Mouse (Mus musculus) c-Kit-positive CD71-positive TER-119-negative erythroid progenitor cells, embryonic 14.5 days (primary cell): ENCODE results near the gene Rad18.
"Not testable (repeated sequence)": the region's sequence is repeated elsewhere in the genome, so short reads cannot be mapped to it uniquely, and the experiment has no call there.

Source experiments
- DNase-seq: peaks from one replicate; pipeline ENCODE4 v3.0.0-alpha.2; 2013; ENCODE audit warnings: low read depth

The Rad18 gene

DNA sequence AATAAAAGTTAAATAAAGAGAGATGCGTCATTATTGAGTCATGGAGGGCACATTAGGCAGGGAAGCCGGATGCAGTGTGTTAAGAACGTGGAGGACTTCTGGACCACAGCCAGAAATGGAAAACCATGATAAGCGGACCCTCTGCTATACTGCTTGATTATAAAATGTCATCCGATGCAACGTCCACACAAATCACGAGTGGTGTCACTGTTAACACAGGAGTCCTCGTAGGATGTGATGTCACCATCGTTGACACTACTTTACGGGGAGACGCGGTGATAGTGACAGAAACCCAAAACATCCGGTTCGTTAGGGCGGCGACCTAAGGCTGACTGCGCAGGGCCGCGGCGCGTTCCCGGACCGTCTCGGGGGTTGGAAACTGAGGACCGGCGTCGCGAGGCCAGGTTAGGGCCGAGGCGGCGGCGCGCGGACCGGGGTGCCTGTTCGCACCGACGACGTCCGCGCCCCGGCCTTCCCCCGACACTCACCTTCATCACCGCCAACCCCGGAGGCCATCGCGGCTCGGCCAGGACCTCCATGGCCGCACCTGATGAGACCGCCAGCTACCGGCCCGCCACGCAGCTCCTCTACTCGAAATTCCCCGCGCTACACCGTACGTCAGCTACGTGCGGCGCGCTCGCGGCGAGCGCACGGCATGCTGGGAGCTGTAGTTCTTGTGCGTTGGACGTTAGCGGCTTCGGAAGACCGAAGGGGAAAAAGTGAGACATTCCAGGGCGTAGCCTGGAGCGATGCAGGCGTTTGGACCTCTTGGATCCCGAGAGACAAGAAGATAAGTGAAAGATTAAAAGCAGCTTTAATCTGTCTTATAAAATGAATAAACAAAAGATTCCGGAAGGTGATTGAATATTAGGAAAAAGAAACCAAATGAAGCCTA, at the start of gene Rad18:
Gene Rad18, minus strand, starts transcription at position 631 of the 895 bp plus-strand sequence.
- DNase-seq, result peak; percentile 83

DNA sequence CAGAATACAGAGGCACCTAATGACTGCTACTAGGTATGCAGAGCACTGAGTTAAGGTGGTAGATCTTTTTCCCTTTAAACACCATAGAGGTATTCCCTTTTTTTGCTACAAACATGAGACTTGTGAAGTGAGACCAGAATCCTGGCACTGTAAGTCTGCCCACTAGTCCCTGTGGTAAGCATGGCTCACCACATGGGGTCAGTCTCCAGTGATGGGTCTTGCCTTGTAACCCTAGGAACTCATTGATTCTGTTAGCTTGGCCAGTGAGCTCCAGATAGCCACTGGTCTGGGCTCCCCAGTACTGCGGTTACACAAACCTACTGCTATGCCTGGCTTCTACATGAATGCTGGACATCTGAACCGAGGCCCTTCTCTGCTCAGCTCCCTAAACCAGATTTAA, 45.8 kb upstream of the Rad18 start:
- DNase-seq, result no peak

DNA sequence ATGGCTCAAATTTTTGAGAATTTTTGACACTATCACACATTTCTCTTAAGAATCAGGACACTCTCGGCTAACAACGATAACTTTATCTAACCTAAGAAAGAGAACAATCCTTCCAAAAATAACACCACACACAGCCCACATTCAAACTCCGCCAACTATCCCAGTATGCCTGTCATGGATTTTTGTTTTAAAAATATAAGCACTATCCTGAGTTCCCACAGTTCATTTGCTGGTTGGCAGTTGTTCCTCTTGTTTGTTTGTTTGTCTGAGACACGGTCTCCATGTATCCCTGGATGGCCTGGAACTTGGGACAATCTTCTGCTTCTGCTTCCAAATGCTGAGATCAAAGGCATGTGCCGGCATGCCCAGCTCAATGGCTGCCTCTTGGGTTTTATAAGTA, 45.3 kb upstream of the Rad18 start:
- no peak for DNase-seq

DNA sequence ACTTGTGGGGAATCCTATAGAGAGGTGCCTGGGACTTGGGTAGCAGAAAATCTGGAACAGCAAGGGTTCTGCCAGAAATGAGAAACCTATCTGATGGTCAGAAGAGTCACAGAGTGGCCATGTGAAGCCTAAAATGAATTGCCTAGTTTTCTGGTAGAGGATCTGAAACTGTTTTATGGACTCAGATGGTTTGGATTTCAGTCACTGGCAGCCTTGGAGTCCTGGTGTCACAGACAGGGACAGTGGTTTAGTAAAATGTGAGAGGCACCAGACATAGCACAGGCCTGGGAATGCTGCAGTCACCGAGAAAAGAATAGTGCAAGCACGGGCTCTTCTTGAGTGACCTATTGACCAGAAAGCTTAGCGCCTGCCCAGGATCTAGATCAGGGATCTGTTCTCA, 43.1 kb upstream of the Rad18 start:
- DNase-seq, result no peak

DNA sequence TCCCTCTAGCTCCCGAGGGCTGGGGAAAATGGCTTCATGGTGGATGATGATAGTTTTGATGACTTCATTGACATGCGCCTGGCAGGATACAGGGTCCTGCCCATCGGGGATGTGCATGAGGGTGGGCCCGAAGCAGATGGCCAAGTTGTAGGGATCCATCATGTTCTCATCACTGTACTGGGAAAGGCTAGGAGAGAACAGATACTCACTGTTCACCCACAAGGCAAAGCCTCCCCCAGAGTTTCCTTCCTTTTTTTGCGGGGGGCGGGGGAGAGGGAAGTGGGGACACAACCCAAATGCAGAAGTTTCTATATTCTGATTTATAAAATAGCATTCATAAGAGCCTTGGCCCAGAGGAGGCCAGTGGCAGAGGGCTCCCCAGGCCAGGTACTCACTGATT, 42.4 kb upstream of the Rad18 start:
- DNase-seq, result no peak

DNA sequence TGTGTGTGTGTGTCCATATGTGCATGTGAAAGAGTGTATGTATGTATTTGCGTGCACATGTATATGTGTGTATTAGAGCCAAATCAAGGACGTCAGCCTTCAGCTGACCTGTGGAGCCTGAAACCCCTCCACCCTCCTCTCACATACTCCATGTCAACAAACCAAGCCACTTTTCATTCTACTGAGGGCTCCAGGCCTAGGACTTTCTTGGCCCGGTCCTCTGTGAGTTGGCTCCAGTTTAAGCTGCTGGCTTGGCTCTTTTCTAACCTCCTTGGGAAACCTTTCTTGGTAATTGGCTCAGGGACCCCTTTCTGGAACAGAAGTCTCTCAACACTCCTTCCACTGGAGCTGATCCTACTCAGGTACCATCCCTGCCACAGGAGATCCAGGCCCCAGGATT, 40.0 kb upstream of the Rad18 start:
- no peak for DNase-seq

DNA sequence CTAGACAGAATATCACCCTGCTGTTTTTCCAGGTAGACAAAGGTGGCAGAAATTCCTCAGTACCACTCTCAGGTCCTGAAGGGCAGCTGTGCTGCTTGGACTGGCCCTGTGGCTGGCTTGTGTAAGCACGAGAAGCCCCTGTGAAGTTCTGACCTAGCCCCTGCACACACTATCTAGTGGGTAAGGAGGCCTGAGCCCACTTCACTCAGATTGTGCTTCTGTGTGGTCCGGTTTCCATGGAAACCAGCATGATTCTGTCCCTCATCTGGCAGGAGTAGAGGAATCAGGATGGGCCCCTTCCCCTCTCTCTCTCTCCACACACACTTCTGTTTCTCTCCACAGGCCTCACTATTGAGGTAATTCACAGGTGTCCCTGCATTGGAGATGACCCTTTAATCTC, 38.6 kb upstream of the Rad18 start:
- DNase-seq, result no peak

DNA sequence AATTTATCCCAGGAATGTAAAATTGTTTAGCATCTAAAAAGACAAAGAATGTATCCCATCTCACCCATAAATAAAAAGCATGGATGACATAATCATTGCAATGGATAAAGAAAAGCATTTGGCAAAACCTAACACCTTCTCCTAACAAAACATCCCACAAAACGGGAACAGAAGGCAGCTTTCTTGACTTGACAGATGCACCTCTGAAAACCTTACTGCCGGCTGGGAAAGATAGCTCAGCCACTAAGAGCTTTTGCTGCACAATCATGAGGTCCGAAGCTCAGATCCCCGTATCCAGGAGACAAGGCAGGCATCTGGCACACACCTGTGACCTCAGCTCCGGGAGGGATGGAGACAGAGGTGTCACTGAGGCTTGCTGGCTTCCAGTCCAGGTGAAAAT, 37.5 kb upstream of the Rad18 start:
- DNase-seq, result no peak

DNA sequence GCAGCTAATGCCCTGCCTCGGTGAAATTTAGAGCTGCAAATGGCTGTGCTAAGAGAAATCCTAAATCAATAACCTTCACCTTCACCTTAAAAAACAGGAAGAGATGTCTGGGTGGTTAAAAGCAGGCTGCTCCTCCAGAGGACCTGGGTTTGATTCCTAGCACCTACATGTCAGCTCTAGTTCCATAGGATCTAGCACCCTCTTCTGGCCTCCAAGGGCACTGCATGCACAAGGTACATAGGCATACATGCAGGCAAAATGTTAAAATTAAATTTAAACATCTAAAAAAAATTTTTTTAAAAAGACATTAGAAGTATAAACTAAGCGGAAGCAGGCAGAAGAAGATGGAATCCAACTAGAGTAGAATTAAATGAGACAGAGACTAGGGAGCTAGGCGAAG, 35.9 kb upstream of the Rad18 start:
- no peak for DNase-seq

DNA sequence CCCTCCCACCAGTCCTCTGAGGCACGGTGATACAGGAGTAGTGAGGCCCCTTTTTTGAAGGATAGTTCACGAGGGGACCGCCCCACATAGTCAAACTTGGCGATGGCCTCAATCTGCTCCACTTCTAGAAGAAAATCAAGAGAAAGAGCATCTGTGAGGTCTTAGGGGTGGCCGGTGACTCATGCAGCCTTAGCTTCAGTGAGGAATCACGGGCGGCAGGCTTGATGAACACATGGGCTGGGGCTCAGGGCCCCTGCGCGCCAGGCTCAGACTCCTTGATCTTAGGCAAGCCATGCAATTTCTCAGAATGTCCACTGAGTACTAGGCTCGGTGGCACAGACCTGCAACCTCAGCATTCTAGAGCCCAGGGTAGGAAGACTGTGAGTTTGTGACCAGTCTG, 34.9 kb upstream of the Rad18 start:
- no peak for DNase-seq

DNA sequence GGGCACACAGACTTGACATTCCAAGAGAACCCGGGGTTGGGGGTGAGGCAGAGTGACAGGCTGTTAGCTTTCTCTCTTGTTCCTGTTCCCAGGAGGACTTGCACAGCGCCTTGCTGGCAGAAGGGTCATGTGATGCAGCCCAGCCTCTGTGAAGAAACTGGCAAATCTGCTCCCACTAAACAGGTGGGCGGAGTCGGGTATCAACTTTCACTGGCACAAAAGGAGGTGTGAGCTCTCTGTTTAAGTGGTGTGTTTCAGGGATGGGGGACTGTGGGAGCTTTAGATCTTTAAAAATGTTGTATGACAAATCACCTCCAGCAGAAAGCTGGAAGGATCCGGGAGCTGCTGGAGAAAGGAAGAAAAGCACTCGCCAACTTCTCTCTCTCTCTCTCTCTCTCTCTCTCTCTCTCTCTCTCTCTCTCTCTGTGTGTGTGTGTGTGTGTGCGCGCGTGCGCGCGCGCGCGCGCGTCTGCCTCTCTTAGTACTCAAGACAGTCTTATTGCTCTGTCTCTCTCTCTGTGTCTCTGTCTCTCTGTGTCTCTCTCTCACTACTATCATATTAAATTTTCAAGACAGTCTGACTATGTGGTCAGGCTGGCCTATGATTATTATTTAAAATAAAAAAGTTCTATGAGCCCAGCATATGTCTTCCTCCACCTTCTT, 32.4 kb upstream of the Rad18 start:
- DNase-seq, result no peak

DNA sequence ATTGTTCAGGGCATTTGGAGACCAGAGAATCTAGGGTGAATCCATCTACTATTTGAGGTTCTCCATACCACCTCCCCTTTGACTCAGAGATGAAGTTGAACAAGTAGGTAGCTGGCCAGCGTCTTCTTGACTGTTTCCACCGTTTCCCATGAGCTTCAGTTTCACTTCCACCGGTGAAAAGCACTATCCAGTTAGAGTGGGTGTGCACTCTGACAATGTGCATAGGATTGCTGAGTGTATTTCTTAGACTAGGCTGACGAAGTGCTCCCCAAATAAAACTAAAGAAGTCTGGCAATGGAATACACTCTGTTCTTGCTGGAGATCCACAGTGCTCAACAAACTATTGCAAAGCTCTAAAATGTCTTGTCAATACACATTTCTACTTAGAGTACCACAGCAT, 29.0 kb upstream of the Rad18 start:
- no peak for DNase-seq

DNA sequence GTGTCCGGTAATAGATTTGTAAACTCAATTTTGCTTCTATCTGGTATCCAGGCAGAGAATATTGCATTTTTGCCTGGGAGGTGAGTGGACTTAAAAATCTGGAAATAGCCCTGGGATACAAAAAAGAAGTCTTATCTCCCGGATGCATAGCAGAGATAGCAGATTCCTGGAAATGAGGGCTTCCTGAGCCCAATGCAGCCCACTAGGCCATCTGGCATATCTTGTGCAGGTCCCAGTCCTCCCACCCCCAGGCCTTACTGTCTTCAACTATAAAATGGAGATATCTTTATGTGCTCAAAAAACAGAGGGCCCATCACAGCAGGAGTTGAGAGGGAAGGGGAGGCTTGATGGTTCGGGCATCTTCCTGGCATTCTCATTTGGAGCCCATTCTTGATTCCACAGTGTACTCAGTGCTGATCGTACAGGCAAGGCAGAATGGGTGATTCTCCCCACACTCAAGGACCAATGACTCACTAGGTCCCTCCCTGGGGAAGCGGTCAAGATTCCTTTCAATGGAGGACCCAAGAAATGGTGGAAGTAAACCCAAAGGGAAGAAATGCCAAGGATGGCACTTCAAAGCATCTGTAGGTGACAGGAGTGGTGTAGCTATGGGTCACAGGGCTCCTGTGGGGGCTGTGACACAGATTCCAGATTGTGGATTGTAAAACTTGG, 24.1 kb upstream of the Rad18 start:
- DNase-seq, result no peak

DNA sequence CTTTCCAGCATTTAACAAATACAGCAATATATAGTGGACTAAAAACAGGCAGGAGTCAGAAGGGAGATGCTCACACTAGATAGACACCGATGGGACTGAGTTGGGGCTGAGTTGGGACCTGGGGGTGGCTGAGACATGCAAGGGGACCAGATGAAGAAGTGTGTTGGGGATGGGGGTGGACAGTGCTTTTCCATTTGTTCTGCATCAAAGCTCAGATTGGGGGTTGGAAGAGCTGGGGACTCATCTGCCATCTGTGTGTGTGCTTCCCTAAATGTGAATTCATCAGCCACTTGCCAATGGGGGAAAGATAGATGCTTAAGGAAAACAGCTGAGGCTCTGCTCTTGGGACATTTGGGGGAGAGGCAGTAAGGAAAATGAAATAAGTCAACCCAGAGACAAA, 23.5 kb upstream of the Rad18 start:
- no peak for DNase-seq

DNA sequence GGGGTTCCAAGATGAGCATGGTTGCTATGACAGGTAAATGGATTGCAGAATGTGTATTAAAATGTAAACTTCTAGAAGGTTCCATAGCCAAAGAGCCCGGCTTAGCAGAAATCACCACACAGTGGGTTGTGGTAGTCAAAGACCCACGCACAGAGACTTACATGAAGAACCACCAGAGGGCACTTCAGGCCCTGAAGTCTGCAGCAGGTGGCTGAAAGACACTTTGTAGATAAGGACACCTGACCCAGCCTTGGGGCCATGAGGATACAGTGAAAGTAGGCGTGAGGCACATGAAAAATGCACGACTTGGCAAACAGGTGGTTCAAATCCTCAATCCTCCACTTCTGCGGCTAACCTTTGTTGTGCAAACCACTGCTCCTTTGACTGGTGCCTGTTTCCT, 20.7 kb upstream of the Rad18 start:
- DNase-seq, result no peak

DNA sequence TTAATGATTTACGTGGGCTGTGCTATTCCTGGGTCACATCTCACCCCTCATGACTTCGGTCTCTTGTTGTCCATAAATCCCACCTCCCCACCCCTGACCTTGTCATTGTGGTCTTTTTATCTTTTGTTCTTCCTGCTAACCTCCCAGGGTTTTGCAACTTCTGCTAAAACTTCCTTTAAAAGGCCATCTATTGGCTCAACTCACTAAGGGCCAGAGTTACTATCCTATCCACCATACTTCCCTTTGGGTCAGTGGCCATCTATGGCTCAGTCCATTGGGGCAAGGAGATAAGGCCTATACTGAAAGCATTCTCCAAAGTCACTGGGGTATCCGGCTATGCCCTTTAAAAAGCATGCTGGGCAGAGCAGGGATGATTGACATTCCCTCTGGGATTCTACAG, 17.5 kb upstream of the Rad18 start:
- DNase-seq, result no peak

DNA sequence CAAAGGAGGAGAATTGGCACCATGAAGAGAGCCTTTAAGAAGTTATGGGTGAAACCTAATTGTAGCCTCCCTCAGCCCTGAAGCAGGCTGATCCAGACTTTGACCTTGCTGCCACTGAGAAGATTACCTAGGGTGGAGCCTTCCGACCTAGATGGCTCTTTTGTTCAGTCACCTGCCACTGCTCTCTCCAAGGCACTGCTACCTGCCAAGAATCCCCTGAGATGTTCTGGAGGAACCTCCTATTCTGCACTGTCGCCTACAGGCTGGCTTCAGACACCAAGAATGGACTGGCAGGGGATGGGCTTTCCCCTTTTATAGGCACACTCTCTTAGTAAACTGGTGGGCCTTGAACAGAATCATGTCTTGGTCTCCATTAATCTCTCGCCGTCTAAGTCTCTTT, 5.8 kb upstream of the Rad18 start:
- not testable (repeated sequence) for DNase-seq

DNA sequence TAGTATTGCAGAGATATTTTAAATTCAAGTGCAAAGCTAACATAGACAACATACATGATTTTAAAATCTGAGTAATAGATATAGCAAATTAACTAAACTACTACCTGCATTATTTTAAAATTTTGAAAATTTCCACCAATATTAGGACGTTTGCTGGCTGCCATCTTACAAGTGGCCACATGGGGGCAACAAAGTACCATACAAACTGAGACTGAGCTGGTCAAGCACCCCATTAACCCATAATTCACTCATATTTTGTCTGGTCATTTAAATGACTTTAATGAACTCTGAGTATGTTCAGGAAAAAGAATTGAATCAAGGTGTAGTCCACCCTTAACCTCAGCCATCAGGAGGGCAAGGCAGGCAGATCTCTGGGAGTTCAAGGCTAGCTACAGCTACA, 3.9 kb upstream of the Rad18 start:
- no peak for DNase-seq

DNA sequence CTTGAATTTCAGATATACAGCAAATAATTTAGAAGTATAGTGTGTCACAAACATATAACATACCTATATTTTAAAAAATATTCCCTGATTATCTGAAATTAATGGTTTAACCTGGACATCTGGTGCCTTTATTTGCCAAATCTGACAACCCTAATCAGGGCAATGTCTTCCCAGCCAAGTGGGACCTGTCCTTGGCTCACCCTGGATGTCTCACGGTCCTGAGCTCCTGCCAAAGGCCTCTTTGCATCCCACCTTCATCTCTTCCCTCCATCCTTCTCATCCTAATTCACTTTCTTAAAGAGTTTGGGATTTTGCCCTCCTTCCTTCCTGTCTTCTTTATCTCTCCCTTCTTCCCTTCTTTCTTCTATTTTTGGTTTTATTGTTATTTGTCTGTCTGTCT, 2.6 kb upstream of the Rad18 start:
- DNase-seq, result no peak

DNA sequence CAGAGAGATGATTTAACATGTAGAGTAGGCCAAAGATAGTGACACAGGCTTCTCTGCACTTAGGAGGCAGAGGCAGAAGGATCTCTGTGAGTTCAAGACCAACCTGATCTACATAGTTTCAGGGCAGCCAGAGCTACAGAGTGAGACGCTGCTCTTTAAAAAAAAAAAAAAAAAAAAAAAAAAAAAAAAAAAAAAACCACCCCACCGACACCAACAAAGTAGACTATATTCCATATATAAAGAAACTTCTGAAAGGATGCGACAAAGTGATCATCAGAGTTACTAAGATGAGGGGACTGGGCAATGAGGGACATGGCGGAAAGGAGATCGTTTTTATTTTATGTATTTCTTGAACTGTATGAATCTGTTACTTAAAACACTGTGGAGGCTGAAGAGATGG, 2.0 kb downstream of the Rad18 start:
- no peak for DNase-seq

DNA sequence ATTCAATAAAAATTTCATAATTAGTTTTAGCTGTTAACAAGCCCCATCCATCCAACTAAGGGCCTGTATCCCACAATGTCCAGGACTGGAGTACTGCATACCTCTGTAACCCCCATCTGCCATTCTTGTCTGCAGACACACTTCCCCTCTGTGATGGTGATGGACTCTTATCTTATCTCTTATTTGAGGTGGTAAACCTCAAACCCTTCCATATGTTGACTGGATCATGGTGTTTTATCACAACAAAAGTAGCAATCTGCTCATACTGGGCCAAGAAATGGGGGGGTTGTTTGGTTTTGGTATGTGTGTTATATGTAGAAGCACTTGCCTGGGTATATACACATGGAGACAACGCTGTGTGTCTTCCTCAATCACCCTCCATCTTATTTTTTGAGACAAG, 5.0 kb downstream of the Rad18 start:
- no peak for DNase-seq

DNA sequence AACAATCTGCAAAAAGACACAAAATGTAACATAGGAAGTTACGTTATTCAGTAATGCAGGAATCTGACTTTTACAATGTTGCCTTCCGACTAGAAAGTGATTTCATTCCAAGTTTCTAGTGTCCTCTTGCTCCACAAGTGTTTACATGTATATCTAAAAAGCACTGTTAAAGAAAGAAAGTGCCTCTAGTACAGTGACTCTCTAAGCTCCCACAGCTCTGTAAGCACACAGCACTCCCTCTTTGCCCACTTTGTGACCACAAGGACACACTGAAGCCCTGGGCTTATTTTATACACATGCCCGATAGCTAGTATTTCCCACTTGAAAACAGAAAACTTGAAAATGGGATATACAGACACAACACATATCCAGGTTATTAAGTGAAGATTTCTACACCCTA, 8.5 kb downstream of the Rad18 start:
- DNase-seq, result no peak

DNA sequence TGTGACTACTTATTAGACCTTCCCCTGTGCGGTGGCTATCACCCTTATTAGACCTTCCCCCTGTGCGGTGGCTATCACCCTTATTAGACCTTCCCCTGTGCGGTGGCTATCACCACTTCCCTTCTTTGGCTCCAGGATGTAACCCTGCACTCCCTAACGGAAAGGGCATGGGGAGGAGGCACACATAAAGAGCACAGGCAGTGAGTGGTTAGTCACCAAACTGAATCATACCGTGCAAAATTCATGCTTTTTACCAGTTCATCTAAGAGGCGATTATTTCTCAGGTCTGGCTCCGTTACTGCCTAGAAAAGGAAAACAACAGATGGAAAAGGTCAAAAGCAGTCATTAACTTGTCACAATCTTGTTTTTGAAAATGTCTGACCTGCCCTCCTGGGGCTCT, 10.0 kb downstream of the Rad18 start:
- DNase-seq, result no peak
